Mouse (Mus musculus) ES-E14 (cell line): ENCODE results near the gene Sf3b2. TPM values are rescaled to one million over a fixed set of nuclear protein-coding genes. Genes with fewer than 3 reads are reported as not detected.
"Not testable (repeated sequence)": the region's sequence is repeated elsewhere in the genome, so short reads cannot be mapped to it uniquely, and the experiment has no call there.

ENCODE experiments used
- DNase-seq: peaks from one replicate; pipeline ENCODE4 v3.0.0-alpha.2; 2013; ENCODE audit warnings: low read depth, low spot score
- H3K27ac ChIP-seq: 2 replicates; pipeline ENCODE4 v1.5.1; 2012; ENCODE audit warnings: low read depth, mild to moderate bottlenecking, low read length, moderate library complexity, mixed read lengths; ENCODE audit not compliant: poor library complexity, insufficient read depth, severe bottlenecking
- H3K36me3 ChIP-seq: 2 replicates; pipeline ENCODE4 v1.6.1; 2012; ENCODE audit warnings: mild to moderate bottlenecking, low read length, moderate library complexity, mixed read lengths; ENCODE audit not compliant: control insufficient read depth, poor library complexity, insufficient read depth, severe bottlenecking
- H3K4me1 ChIP-seq, 2 experiments: fragments of 150-350 bp in 1 of 2; sonication (generic) in 1 of 2; 2 replicates each; pipeline ENCODE4 v1.6.1; 2012; ENCODE audit warnings: low read length in 2 of 2, mild to moderate bottlenecking in 1 of 2, mixed read lengths in 1 of 2; ENCODE audit not compliant: control insufficient read depth in 2 of 2, insufficient read depth in 2 of 2, poor library complexity in 1 of 2
- H3K4me3 ChIP-seq, 2 experiments: fragments of 150-350 bp in 1 of 2; sonication (generic) in 1 of 2; 2 replicates each; pipeline ENCODE4 v1.5.1; 2012; ENCODE audit warnings: low read length in 2 of 2, low read depth in 1 of 2, mild to moderate bottlenecking in 1 of 2, mixed read lengths in 1 of 2; ENCODE audit not compliant: insufficient read depth in 1 of 2, poor library complexity in 1 of 2, severe bottlenecking in 1 of 2
- H3K9ac ChIP-seq: 2 replicates; pipeline ENCODE4 v1.6.1; 2012; ENCODE audit warnings: low read depth, mild to moderate bottlenecking, low read length, mixed read lengths; ENCODE audit not compliant: poor library complexity, insufficient read depth, severe bottlenecking
- H3K9me3 ChIP-seq: fragments of 150-350 bp; sonication (generic); 2 replicates; pipeline ENCODE4 v1.6.1; 2012; ENCODE audit warnings: low read depth, mild to moderate bottlenecking, low read length; ENCODE audit not compliant: control insufficient read depth, insufficient read depth
- CHD2 ChIP-seq: IDR thresholded peaks from 2 replicates; pipeline ENCODE4 v1.6.1; 2014; ENCODE audit warnings: mild to moderate bottlenecking, low read depth, low read length, inconsistent platforms
- HCFC1 ChIP-seq: IDR thresholded peaks from 2 replicates; pipeline ENCODE4 v1.6.1; 2012; ENCODE audit warnings: low read length, inconsistent platforms, borderline replicate concordance; ENCODE audit not compliant: insufficient read depth
- MAFK ChIP-seq: IDR thresholded peaks from 2 replicates; pipeline ENCODE4 v1.6.1; 2014; ENCODE audit warnings: mild to moderate bottlenecking, low read depth, low read length, inconsistent platforms; ENCODE audit not compliant: insufficient read depth
- ZC3H11A ChIP-seq: IDR thresholded peaks from 2 replicates; pipeline ENCODE4 v1.6.1; 2012; ENCODE audit warnings: low read depth, mild to moderate bottlenecking, inconsistent platforms, low read length, borderline replicate concordance
- ZNF384 ChIP-seq: IDR thresholded peaks from 2 replicates; pipeline ENCODE4 v1.6.1; 2012; ENCODE audit warnings: low read depth, low read length, inconsistent platforms
- in situ Hi-C, 2 experiments: fragments of 600-800 bp; cut with MboI; formaldehyde crosslinking; loops; one replicate each; pipeline ENCODE4 v1.15.1; 2025; ENCODE audit warnings: low sequenced_read_pairs in 2 of 2, inconsistent platforms in 1 of 2; ENCODE audit not compliant: unreplicated experiment in 2 of 2
- total RNA-seq: library from RNA; depleted of rRNA; stranded (reverse); fragments of 300-350 nt; gene quantifications from 2 replicates; pipeline ENCODE4 v1.2.3, GENCODE M21; 2012

Sf3b2 gene
- total RNA-seq, 1 experiment = 175 TPM

DNA sequence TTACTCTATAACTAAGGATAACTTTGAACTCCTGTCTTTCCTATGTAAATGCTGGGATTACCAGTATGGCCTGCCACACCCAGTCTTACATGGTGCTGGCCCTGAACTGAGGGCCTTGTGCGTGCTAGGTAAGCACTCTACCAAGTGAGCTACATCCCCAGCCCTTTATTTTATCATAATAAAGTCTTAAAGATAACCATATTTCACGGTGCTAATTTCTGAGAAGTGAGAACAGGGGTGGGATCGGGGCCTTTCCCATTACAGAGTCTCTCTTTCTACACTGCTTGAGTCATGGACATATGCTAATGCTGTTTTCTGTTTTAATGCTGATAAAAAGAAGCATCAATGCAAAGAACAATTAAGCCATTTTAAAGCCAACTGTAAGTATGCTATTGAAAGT lies 26.4 kb downstream of the Sf3b2 start:
- in situ Hi-C loops = no loop called here
- Histone ChIP-seq H3K9me3 (no peaks in the 10 kb centered on the region), H3K36me3 (peaks cover under 1% of the 10 kb centered on the region; the same call in 1 of the 2 replicates), H3K4me3 (no peak overlapping the region), H3K27ac (no peak overlapping the region), H3K4me1 (peaks cover 0 to 6% of the 10 kb centered on the region in 2 experiments; a peak in 2 of 4 replicates), H3K9ac (no peak overlapping the region)
- DNase-seq = no peak
- TF ChIP-seq ZNF384 (no peak), ZC3H11A (no peak), MAFK (no peak), HCFC1 (no peak), CHD2 (no peak)

DNA sequence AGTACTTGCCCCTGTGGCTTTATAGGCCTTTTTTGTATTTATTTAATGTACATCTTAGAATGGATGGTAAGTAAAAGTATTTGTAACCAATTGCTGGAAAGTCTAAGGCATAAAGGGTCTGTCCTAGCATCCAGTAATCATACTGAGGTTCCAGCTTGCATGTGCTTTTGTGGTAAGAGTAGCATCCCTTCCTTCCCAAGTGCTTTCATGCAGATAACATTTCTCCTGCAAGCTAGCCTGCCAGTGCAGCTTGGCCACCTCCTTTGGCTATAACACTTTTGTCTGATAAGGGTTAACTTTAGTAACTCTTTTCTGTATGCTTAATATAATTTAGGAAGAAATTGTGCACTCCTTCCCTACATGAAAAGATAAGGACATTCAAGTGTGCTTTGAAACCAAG lies 27.2 kb downstream of the Sf3b2 start:
- TF ChIP-seq HCFC1 (no peak), ZC3H11A (no peak), CHD2 (no peak), ZNF384 (no peak), MAFK (no peak)
- DNase-seq = no peak
- H3K4me3 ChIP-seq = no peak overlapping the region
- no peaks in the 10 kb centered on the region for H3K9me3 ChIP-seq
- no peaks in the 10 kb centered on the region for H3K36me3 ChIP-seq
- in situ Hi-C loops = no loop called here
- H3K4me1 ChIP-seq = peaks cover 0 to 6% of the 10 kb centered on the region in 2 experiments; a peak in 2 of 4 replicates
- H3K27ac ChIP-seq = no peak overlapping the region
- no peak overlapping the region for H3K9ac ChIP-seq

DNA sequence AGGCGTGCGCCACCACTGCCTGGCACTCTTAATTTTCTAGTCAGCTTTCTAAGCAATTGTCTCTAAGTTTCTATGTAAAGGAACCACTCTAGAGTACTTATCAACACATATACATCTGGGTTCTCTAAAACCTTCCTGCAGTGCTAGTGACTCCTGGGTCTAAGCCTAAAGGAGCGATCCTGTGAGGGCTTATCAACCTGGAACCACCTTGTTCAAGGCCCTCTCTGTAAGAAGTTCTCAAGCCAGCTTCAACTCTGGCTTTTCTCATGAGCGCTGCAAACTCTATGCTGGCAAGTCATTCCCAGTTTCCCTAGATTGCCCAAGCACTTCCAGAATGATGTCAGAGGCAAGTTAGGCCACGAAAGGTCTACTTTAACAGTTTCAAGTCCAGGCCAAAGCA lies 28.2 kb downstream of the Sf3b2 start:
- H3K36me3 ChIP-seq = no peaks in the 10 kb centered on the region
- TF ChIP-seq CHD2 (no peak), MAFK (no peak), HCFC1 (no peak), ZNF384 (no peak), ZC3H11A (no peak)
- H3K4me1 ChIP-seq = peaks cover 0 to 6% of the 10 kb centered on the region in 2 experiments; a peak in 2 of 4 replicates
- no peaks in the 10 kb centered on the region for H3K9me3 ChIP-seq
- DNase-seq = no peak
- no peak overlapping the region for H3K9ac ChIP-seq
- H3K27ac ChIP-seq = no peak overlapping the region
- H3K4me3 ChIP-seq = no peak overlapping the region
- in situ Hi-C loops = no loop called here

DNA sequence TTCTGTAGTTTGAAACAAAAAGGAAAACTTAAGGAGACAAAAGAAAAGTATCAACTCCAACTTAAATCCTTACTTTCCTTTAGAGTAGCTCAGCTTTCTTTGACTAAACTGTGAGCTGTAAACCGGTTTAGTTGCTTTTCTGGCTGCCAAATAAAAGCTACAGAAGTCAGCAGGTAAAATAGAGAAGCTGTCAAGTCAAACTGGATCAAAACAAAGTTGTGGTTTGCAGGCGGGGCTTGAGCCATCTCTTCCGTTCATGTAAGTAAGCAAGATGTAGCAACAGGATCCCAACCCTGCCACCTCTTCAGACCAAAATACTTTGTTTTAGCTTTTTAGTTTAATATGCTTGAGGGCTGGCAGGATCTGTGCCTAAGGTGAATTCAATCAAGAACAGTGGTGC lies 38.1 kb downstream of the Sf3b2 start:
- in situ Hi-C loops = no loop called here
- Histone ChIP-seq H3K9ac (no peak overlapping the region), H3K4me3 (no peak overlapping the region), H3K4me1 (peaks cover 0 to 2% of the 10 kb centered on the region in 2 experiments; a peak in 1 of 4 replicates), H3K36me3 (no peaks in the 10 kb centered on the region), H3K27ac (no peak overlapping the region), H3K9me3 (no peaks in the 10 kb centered on the region)
- no peak for DNase-seq
- TF ChIP-seq CHD2 (no peak), ZC3H11A (no peak), MAFK (no peak), ZNF384 (no peak), HCFC1 (no peak)

DNA sequence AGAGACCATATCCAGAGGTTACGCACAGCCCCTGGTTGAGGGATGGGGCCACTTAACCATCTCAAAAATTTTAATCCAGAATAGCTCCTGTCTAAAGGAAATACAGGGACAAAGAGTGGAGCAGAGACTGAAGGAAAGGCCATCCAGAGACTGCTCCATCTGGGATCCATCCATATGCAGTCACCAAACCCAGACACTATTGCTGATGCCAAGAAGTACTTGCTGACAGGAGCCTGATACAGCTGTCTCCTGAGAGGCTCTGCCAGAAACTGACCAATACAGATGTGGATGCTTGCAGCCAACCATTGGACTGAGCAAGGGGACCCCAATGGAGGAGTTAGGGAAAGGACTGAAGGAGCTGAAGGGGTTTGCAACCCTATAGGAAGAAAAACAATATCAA lies 58.3 kb downstream of the Sf3b2 start:
- H3K9me3 ChIP-seq, H3K36me3 ChIP-seq, H3K4me3 ChIP-seq, H3K4me1 ChIP-seq, H3K27ac ChIP-seq, H3K9ac ChIP-seq, DNase-seq, in situ Hi-C loops: not testable (repeated sequence)
